Mouse (Mus musculus) myocyte (in vitro differentiated cells): ENCODE results near the gene Spo11. TPM values are rescaled to one million over a fixed set of nuclear protein-coding genes. Genes with fewer than 3 reads are reported as not detected.

ENCODE experiments used
- H3K27me3 ChIP-seq: one replicate; pipeline ENCODE4 v1.6.1; 2011; ENCODE audit not compliant: control insufficient read depth, insufficient read depth, insufficient read length
- H3K36me3 ChIP-seq: one replicate; pipeline ENCODE4 v1.6.1; 2011; ENCODE audit not compliant: control insufficient read depth, insufficient read depth
- H3K4me2 ChIP-seq: one replicate; pipeline ENCODE4 v1.6.1; 2011; ENCODE audit warnings: low read depth, control low read depth
- H3K4me3 ChIP-seq: one replicate; pipeline ENCODE4 v1.5.1; 2011; ENCODE audit warnings: mild to moderate bottlenecking, control low read depth, moderate library complexity
- H3K79me2 ChIP-seq: one replicate; pipeline ENCODE4 v1.6.1; 2011; ENCODE audit not compliant: control insufficient read depth, insufficient read depth
- H3ac ChIP-seq: one replicate; pipeline ENCODE4 v1.6.1; 2011; ENCODE audit not compliant: control insufficient read depth, insufficient read length
- CEBPB ChIP-seq: IDR thresholded peaks from 2 replicates; pipeline ENCODE4 v1.6.1; 2011; ENCODE audit warnings: mild to moderate bottlenecking, moderate library complexity; ENCODE audit not compliant: poor library complexity, insufficient read depth, severe bottlenecking
- E2F4 ChIP-seq: IDR thresholded peaks from one replicate; pipeline ENCODE4 v1.6.1; 2011; ENCODE audit warnings: mild to moderate bottlenecking, control low read depth, moderate library complexity; ENCODE audit not compliant: insufficient read depth
- MAX ChIP-seq: IDR thresholded peaks from one replicate; pipeline ENCODE4 v1.6.1; 2011; ENCODE audit warnings: low read depth, mild to moderate bottlenecking, control low read depth
- MYOD1 ChIP-seq, 3 experiments: IDR thresholded peaks; one replicate each; pipeline ENCODE4 v1.6.1; 2011; ENCODE audit warnings: control low read depth in 2 of 3, low read depth in 2 of 3, mild to moderate bottlenecking in 2 of 3, moderate library complexity in 1 of 3; ENCODE audit not compliant: insufficient read length in 2 of 3, control insufficient read depth in 1 of 3
- MYOG ChIP-seq, 3 experiments: IDR thresholded peaks; one replicate each; pipeline ENCODE4 v1.6.1; 2011; ENCODE audit warnings: control low read depth in 2 of 3, low read depth in 2 of 3, mild to moderate bottlenecking in 2 of 3; ENCODE audit not compliant: insufficient read length in 2 of 3, control insufficient read depth in 1 of 3, insufficient read depth in 1 of 3
- POLR2A ChIP-seq: IDR thresholded peaks from one replicate; pipeline ENCODE4 v1.6.1; 2011; ENCODE audit warnings: low read depth, mild to moderate bottlenecking, control low read depth, moderate library complexity; ENCODE audit not compliant: insufficient read length
- POLR2AphosphoS2 ChIP-seq: IDR thresholded peaks from one replicate; pipeline ENCODE4 v1.6.1; 2011; ENCODE audit warnings: low read depth, control low read depth; ENCODE audit not compliant: insufficient read length
- REST ChIP-seq: IDR thresholded peaks from one replicate; pipeline ENCODE4 v1.6.1; 2011; ENCODE audit warnings: mild to moderate bottlenecking, control low read depth, moderate library complexity; ENCODE audit not compliant: insufficient read depth, insufficient read length
- SRF ChIP-seq: IDR thresholded peaks from one replicate; pipeline ENCODE4 v1.6.1; 2011; ENCODE audit warnings: low read depth; ENCODE audit not compliant: control insufficient read depth, insufficient read length
- TCF12 ChIP-seq: IDR thresholded peaks from one replicate; pipeline ENCODE4 v1.6.1; 2011; ENCODE audit warnings: mild to moderate bottlenecking, control low read depth; ENCODE audit not compliant: poor library complexity, insufficient read depth, severe bottlenecking
- TCF3 ChIP-seq: IDR thresholded peaks from one replicate; pipeline ENCODE4 v1.6.1; 2011; ENCODE audit warnings: low read depth, control low read depth; ENCODE audit not compliant: insufficient read length
- USF1 ChIP-seq: IDR thresholded peaks from one replicate; pipeline ENCODE4 v1.6.1; 2011; ENCODE audit warnings: low read depth, mild to moderate bottlenecking, control low read depth, moderate library complexity
- polyA plus RNA-seq: library from polyadenylated mRNA; unstranded; fragments of >200 nt; fragmentation: generic; extraction: Trizol; gene quantifications from one replicate; pipeline ENCODE4 v1.2.1, GENCODE M21; 2012; ENCODE audit warnings: missing spikeins

The Spo11 gene
- polyA plus RNA-seq, 1 experiment: not detected

GRCm38 (mm10) chr2:172940799-172941163 lies 36.7 kb upstream of the Spo11 start:
- no peaks in the 10 kb centered on the region for H3K36me3 ChIP-seq
- no peak overlapping the region for H3K4me3 ChIP-seq
- no peaks in the 10 kb centered on the region for H3K79me2 ChIP-seq
- no peak overlapping the region for H3K4me2 ChIP-seq
- H3ac ChIP-seq: no peak overlapping the region
- peaks cover 38% of the 10 kb centered on the region for H3K27me3 ChIP-seq
- TF ChIP-seq MYOG (IDR thresholded peaks at IDR 0.05; ENCODE audit: control insufficient read depth in 1 of 3, insufficient read depth in 1 of 3, insufficient read length in 2 of 3, low read depth in 2 of 3) (no peak), TCF3 (no peak), E2F4 (no peak), USF1 (no peak), POLR2A (no peak), MYOD1 (IDR thresholded peaks at IDR 0.05; ENCODE audit: control insufficient read depth in 1 of 3, insufficient read length in 2 of 3, low read depth in 2 of 3) (no peak), TCF12 (no peak), CEBPB (no peak), REST (no peak), SRF (no peak), MAX (no peak), POLR2AphosphoS2 (no peak)

GRCm38 (mm10) chr2:172949051-172949450 lies 28.4 kb upstream of the Spo11 start:
- no peak overlapping the region for H3K4me3 ChIP-seq
- no peaks in the 10 kb centered on the region for H3K27me3 ChIP-seq
- no peak overlapping the region for H3ac ChIP-seq
- TF ChIP-seq MYOD1 (IDR thresholded peaks at IDR 0.05; ENCODE audit: control insufficient read depth in 1 of 3, insufficient read length in 2 of 3, low read depth in 2 of 3) (no peak), REST (no peak), E2F4 (no peak), USF1 (no peak), TCF12 (no peak), MAX (no peak)
- no peaks in the 10 kb centered on the region for H3K79me2 ChIP-seq
- H3K36me3 ChIP-seq: no peaks in the 10 kb centered on the region
- H3K4me2 ChIP-seq: no peak overlapping the region

DNA sequence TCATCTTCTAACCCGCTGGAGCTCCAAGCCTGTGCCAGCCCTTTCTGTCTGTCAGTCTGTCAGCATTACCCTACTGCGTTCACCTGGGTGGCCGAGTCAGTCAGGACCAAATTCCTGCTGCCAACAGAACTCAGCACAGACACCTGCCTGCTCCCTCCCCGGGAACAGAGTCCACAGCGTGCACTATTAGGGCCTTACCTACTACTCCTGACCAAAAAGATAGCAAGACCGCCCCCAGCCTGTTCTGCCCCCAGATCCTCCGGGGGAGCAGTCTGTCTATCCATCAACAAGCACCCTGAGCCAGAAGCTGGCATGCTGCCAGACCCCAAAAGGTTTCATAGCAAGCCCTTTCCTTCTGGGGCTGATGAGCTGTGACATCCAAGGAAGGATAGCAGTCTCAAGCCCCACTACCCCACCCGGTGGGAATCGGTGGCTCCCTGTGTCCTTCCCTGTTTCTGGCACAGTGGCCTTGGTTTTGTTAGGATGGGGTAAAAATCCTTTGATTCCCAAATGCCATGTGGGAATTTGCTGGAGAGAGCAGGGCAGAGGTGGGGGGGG lies 27.3 kb upstream of the Spo11 start:
- TF ChIP-seq TCF3 (no peak), SRF (no peak), TCF12 (no peak), E2F4 (no peak), MYOG (IDR thresholded peaks at IDR 0.05; ENCODE audit: control insufficient read depth in 1 of 3, insufficient read depth in 1 of 3, insufficient read length in 2 of 3, low read depth in 2 of 3) (no peak), MAX (no peak), MYOD1 (IDR thresholded peaks at IDR 0.05; ENCODE audit: control insufficient read depth in 1 of 3, insufficient read length in 2 of 3, low read depth in 2 of 3) (no peak), USF1 (no peak), REST (no peak), CEBPB (no peak)
- Histone ChIP-seq H3K4me3 (no peak overlapping the region), H3ac (no peak overlapping the region), H3K36me3 (no peaks in the 10 kb centered on the region), H3K27me3 (no peaks in the 10 kb centered on the region), H3K79me2 (no peaks in the 10 kb centered on the region), H3K4me2 (no peak overlapping the region)

- no peak for TF ChIP-seq TCF12
- TF ChIP-seq POLR2AphosphoS2: no peak
- TF ChIP-seq POLR2A: no peak
- Histone ChIP-seq H3K36me3 (no peaks in the 10 kb centered on the region), H3K4me3 (no peak overlapping the region), H3K27me3 (no peaks in the 10 kb centered on the region), H3K4me2 (no peak overlapping the region), H3K79me2 (no peaks in the 10 kb centered on the region), H3ac (no peak overlapping the region)
Measured at GRCm38 (mm10) chr2:172950722-172951121, 26.8 kb upstream of the Spo11 start.

DNA sequence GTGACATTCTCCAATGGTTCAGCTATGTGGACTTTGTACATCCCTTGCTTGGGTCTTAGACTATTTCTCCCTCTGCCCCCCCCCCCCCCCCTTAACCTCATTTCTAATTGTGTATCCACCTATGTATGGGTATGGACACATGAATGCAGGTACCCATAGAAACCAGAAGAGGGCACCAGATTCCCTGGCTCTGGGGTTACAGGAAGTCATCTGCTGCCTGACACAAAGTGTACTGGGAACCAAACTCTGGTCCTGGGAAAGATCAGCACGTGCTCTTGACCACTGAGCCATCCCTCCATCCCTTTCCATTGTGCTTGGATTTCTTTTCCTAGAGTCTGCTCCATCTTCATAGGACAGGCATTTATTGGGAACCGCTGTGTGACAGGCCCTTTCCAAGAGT lies 25.5 kb upstream of the Spo11 start:
- TF ChIP-seq USF1 (no peak), MAX (no peak), TCF3 (no peak), MYOG (IDR thresholded peaks at IDR 0.05; ENCODE audit: control insufficient read depth in 1 of 3, insufficient read depth in 1 of 3, insufficient read length in 2 of 3, low read depth in 2 of 3) (no peak), POLR2AphosphoS2 (no peak), E2F4 (no peak), CEBPB (no peak), SRF (no peak), POLR2A (no peak), MYOD1 (IDR thresholded peaks at IDR 0.05; ENCODE audit: control insufficient read depth in 1 of 3, insufficient read length in 2 of 3, low read depth in 2 of 3) (no peak), REST (no peak), TCF12 (no peak)
- Histone ChIP-seq H3K36me3 (no peaks in the 10 kb centered on the region), H3K27me3 (no peaks in the 10 kb centered on the region), H3K4me2 (no peak overlapping the region), H3K4me3 (no peak overlapping the region), H3K79me2 (no peaks in the 10 kb centered on the region), H3ac (no peak overlapping the region)
